Mouse (Mus musculus): Measurements from ENCODE around the gene Vwa7.

- TF ChIP-seq POLR2A (IDR thresholded peaks at IDR 0.05; ENCODE audit: extremely low read depth, insufficient read depth, low read length) (no peak), CTCF (IDR thresholded peaks at IDR 0.05; ENCODE audit: extremely low read depth, insufficient read depth, low read length) (no peak)
These were observed 7.9 kb downstream of the Vwa7 start for GRCm38 (mm10) chr17:35024261-35024660.

All from cortical plate, adult 2 months (tissue).